ENCODE assay signal across 28 mouse cellular contexts in genomic region chr13:113518144-113518543, GRCm38 (mm10).
DNase-seq lines count a peak whose midpoint lies in the region; ATAC-seq and TF ChIP-seq lines count a peak whose summit lies in the region.
"Had no signal": no experiment of that assay in that cellular context is flagged by ENCODE, and none has a peak within 500 bp of the region (broad histone marks: within the 10 kb centered on the region; RNA-seq: fewer than 3 reads in every experiment).

No protein-coding gene starts in this region.

- no peaks in the 10 kb centered on the region for H3K9me3 ChIP-seq in kidney, embryonic 15.5 days (replicated peaks)
- no peaks in the 10 kb centered on the region for H3K9me3 ChIP-seq in liver, embryonic 11.5 days (ENCODE audit: control insufficient read depth, low read length)
- H3K9me3 ChIP-seq in intestine, embryonic 16.5 days (ENCODE audit: control insufficient read depth, low read length) = no peaks in the 10 kb centered on the region
- H3K9me3 ChIP-seq: embryonic facial prominence, embryonic 13.5 days; forebrain, embryonic 15.5 days; limb, embryonic 10.5 days; limb, embryonic 15.5 days; midbrain, embryonic 13.5 days had no signal

- H3K4me1 ChIP-seq in kidney, embryonic 15.5 days = peaks cover 14% of the 10 kb centered on the region
- peaks cover 7% of the 10 kb centered on the region for H3K4me1 ChIP-seq in liver, adult 2 months (ENCODE audit: control insufficient read depth, insufficient read depth, low read length)
- no peaks in the 10 kb centered on the region for H3K4me1 ChIP-seq in liver, embryonic 11.5 days (replicated peaks; ENCODE audit: control insufficient read depth, insufficient read depth, low read length)
- H3K4me1 ChIP-seq in intestine, embryonic 16.5 days (ENCODE audit: control insufficient read depth, insufficient read depth, low read length) = peaks cover 8% of the 10 kb centered on the region; the same call in 1 of the 2 replicates
- H3K4me1 ChIP-seq in small intestine, adult 2 months (ENCODE audit: control insufficient read depth, insufficient read depth, insufficient read length, low read length) = peaks cover 2% of the 10 kb centered on the region; the same call in 1 of the 2 replicates
- H3K4me1 ChIP-seq: forebrain, embryonic 15.5 days; midbrain, embryonic 13.5 days had no signal

- DNase-seq in kidney, adult 18-20 months = peak; percentile 37
- peak; percentile 89 for DNase-seq in liver, adult 2 months (ENCODE audit: extremely low read depth, low read depth, low spot score)
- no peak for DNase-seq in liver, embryonic 11.5 days (ENCODE audit: low spot score)
- no peak for DNase-seq in natural killer cell, adult 2 months (ENCODE audit: low spot score in 2 of 2)
- no peak for DNase-seq in left cerebral cortex, adult 18-20 months (ENCODE audit: low spot score in 2 of 2)
- DNase-seq: adrenal gland, postnatal 36 days; cerebellum, adult 18-20 months; cerebellum, postnatal 10 days; gastrocnemius, adult 2 months; gastrocnemius, postnatal 36 days; heart, adult 2 months; lung, adult 2 months; lung, postnatal 10 days; right cerebral cortex, adult 18-20 months; thymus, adult 2 months; thymus, postnatal 4 days had no signal

- H3K9ac ChIP-seq in kidney, embryonic 15.5 days = no peak overlapping the region
- no peak overlapping the region for H3K9ac ChIP-seq in liver, adult 2 months (ENCODE audit: low read depth, low read length)
- H3K9ac ChIP-seq in liver, embryonic 11.5 days (ENCODE audit: low read depth, low read length) = no peak overlapping the region
- no peak overlapping the region for H3K9ac ChIP-seq in intestine, embryonic 16.5 days (ENCODE audit: low read depth, low read length)
- H3K9ac ChIP-seq: embryonic facial prominence, embryonic 13.5 days; forebrain, embryonic 15.5 days; limb, embryonic 15.5 days; midbrain, embryonic 13.5 days had no signal

- 61% methylated on average over 6 of the region's 6 CpGs for whole genome bisulfite sequencing in kidney, embryonic 15.5 days
- 27% methylated on average over 6 of the region's 6 CpGs for WGBS in liver, adult 2 months
- WGBS in liver, embryonic 11.5 days = 79% methylated on average over 6 of the region's 6 CpGs
- 65% methylated on average over 6 of the region's 6 CpGs for WGBS in intestine, embryonic 16.5 days
- 34% methylated on average over 6 of the region's 6 CpGs for WGBS in small intestine, adult 2 months

- H3K4me3 ChIP-seq in kidney, embryonic 15.5 days (replicated peaks) = no peak overlapping the region
- H3K4me3 ChIP-seq in liver, adult 2 months (ENCODE audit: insufficient read depth, low read depth, low read length) = no peak overlapping the region
- H3K4me3 ChIP-seq in liver, embryonic 11.5 days (ENCODE audit: low read depth, low read length) = no peak overlapping the region
- H3K4me3 ChIP-seq in intestine, embryonic 16.5 days (ENCODE audit: low read length) = no peak overlapping the region
- no peak overlapping the region for H3K4me3 ChIP-seq in small intestine, adult 2 months (ENCODE audit: low read depth, low read length)
- H3K4me3 ChIP-seq: embryonic facial prominence, embryonic 13.5 days; forebrain, embryonic 10.5 days; forebrain, embryonic 15.5 days; gastrocnemius, adult 2 months; heart, adult 2 months; limb, embryonic 10.5 days; limb, embryonic 15.5 days; midbrain, embryonic 13.5 days had no signal

- no peak for TF ChIP-seq POLR2A in liver, adult 2 months (IDR thresholded peaks at IDR 0.05; ENCODE audit: extremely low read depth, insufficient read depth, low read length)
- TF ChIP-seq POLR2A in small intestine, adult 2 months (IDR thresholded peaks at IDR 0.05; ENCODE audit: low read depth, low read length) = no peak

- no peaks in the 10 kb centered on the region for H3K36me3 ChIP-seq in kidney, embryonic 15.5 days
- H3K36me3 ChIP-seq in liver, adult 2 months (ENCODE audit: control insufficient read depth, insufficient read depth, low read length) = no peaks in the 10 kb centered on the region
- no peaks in the 10 kb centered on the region for H3K36me3 ChIP-seq in liver, embryonic 11.5 days (ENCODE audit: control insufficient read depth, insufficient read depth, low read length)
- H3K36me3 ChIP-seq in intestine, embryonic 16.5 days (ENCODE audit: control insufficient read depth, insufficient read depth, low read length) = no peaks in the 10 kb centered on the region
- H3K36me3 ChIP-seq in small intestine, adult 2 months (ENCODE audit: control insufficient read depth, insufficient read depth, low read length) = no peaks in the 10 kb centered on the region
- H3K36me3 ChIP-seq: embryonic facial prominence, embryonic 13.5 days; forebrain, embryonic 10.5 days; forebrain, embryonic 15.5 days; limb, embryonic 10.5 days; limb, embryonic 15.5 days; midbrain, embryonic 13.5 days had no signal

- no peak overlapping the region for H3K27ac ChIP-seq in kidney, embryonic 15.5 days
- peak overlapping the region; percentile 40; the same call in 1 of the 2 replicates for H3K27ac ChIP-seq in liver, adult 2 months (replicated peaks; ENCODE audit: insufficient read depth, low read depth, low read length)
- no peak overlapping the region for H3K27ac ChIP-seq in liver, embryonic 11.5 days (ENCODE audit: low read depth, low read length)
- no peak overlapping the region for H3K27ac ChIP-seq in intestine, embryonic 16.5 days (ENCODE audit: low read length)
- H3K27ac ChIP-seq in small intestine, adult 2 months (ENCODE audit: insufficient read depth, low read depth, low read length) = peak overlapping the region; percentile 55
- H3K27ac ChIP-seq: embryonic facial prominence, embryonic 13.5 days; forebrain, embryonic 10.5 days; forebrain, embryonic 15.5 days; gastrocnemius, adult 2 months; heart, adult 2 months; hindbrain, postnatal 0 days; kidney, postnatal 0 days; limb, embryonic 10.5 days; limb, embryonic 15.5 days; macrophage; midbrain, embryonic 13.5 days had no signal

- ATAC-seq in kidney, embryonic 15.5 days (replicated peaks; ENCODE audit: low FRiP score) = no peak
- no peak for ATAC-seq in liver, embryonic 11.5 days (replicated peaks; ENCODE audit: low FRiP score)
- peak; percentile 86 for ATAC-seq in intestine, embryonic 16.5 days
- ATAC-seq: forebrain, embryonic 15.5 days; hindbrain, postnatal 0 days; midbrain, embryonic 13.5 days had no signal

- no peaks in the 10 kb centered on the region for H3K79me2 ChIP-seq in liver, adult 2 months (ENCODE audit: control insufficient read depth, insufficient read depth, low read length)

- H3K27me3 ChIP-seq in kidney, embryonic 15.5 days = no peaks in the 10 kb centered on the region
- no peaks in the 10 kb centered on the region for H3K27me3 ChIP-seq in liver, adult 2 months (ENCODE audit: control insufficient read depth, insufficient read depth, low read length)
- H3K27me3 ChIP-seq in liver, embryonic 11.5 days (replicated peaks; ENCODE audit: control insufficient read depth, insufficient read depth, low read length) = no peaks in the 10 kb centered on the region
- no peaks in the 10 kb centered on the region for H3K27me3 ChIP-seq in intestine, embryonic 16.5 days (replicated peaks; ENCODE audit: control insufficient read depth, insufficient read depth, low read length)
- no peaks in the 10 kb centered on the region for H3K27me3 ChIP-seq in small intestine, adult 2 months (ENCODE audit: control insufficient read depth, insufficient read depth, low read length)
- H3K27me3 ChIP-seq: embryonic facial prominence, embryonic 13.5 days; forebrain, embryonic 15.5 days; limb, embryonic 15.5 days; midbrain, embryonic 13.5 days had no signal

- TF ChIP-seq CTCF in liver, adult 2 months (IDR thresholded peaks at IDR 0.05; ENCODE audit: low read depth, low read length) = no peak
- TF ChIP-seq CTCF in small intestine, adult 2 months (IDR thresholded peaks at IDR 0.05; ENCODE audit: extremely low read depth, insufficient read length, insufficient replicate concordance, low read depth, low read length) = no peak

- H3K4me2 ChIP-seq in kidney, embryonic 15.5 days = no peak overlapping the region
- no peak overlapping the region for H3K4me2 ChIP-seq in liver, embryonic 11.5 days
- no peak overlapping the region for H3K4me2 ChIP-seq in intestine, embryonic 16.5 days (ENCODE audit: low read depth, low read length)
- H3K4me2 ChIP-seq: embryonic facial prominence, embryonic 13.5 days; forebrain, embryonic 15.5 days; limb, embryonic 15.5 days; midbrain, embryonic 13.5 days had no signal

Comparison
In these comparisons a context has a peak if more than half of its experiments do, and no peak if none do; other contexts are left out.
1. DNase-seq: peak in kidney, adult 18-20 months (single experiment) and liver, adult 2 months (single experiment); none in liver, embryonic 11.5 days (single experiment), natural killer cell, adult 2 months (0 of 2) and left cerebral cortex, adult 18-20 months (0 of 2).
2. H3K27ac ChIP-seq: peak in liver, adult 2 months (single experiment) and small intestine, adult 2 months (single experiment); none in kidney, embryonic 15.5 days (single experiment), liver, embryonic 11.5 days (single experiment) and intestine, embryonic 16.5 days (single experiment).